Mouse (Mus musculus) neural tube, embryonic 12.5 days (tissue): ENCODE measurements around the gene Serpine3. TPM values are rescaled to one million over a fixed set of nuclear protein-coding genes. Genes with fewer than 3 reads are reported as not detected.
"Not testable (repeated sequence)": the region's sequence is repeated elsewhere in the genome, so short reads cannot be mapped to it uniquely, and the experiment has no call there.

Source experiments
- ATAC-seq: fragments of 200-750 bp; cut with Nextera tagmentation; 2 replicates; pipeline ENCODE4 v1.8.0; 2017; ENCODE audit warnings: low read depth, mild to moderate bottlenecking, moderate TSS enrichment, moderate library complexity; ENCODE audit not compliant: low FRiP score
- H3K27ac ChIP-seq: fragments of 300-500 bp; sonication (generic); 2 replicates; pipeline ENCODE4 v1.5.1; 2016
- H3K27me3 ChIP-seq: fragments of 300-500 bp; sonication (generic); replicated peaks from 2 replicates; pipeline ENCODE4 v1.6.1; 2016; ENCODE audit warnings: mild to moderate bottlenecking
- H3K36me3 ChIP-seq: fragments of 300-500 bp; sonication (generic); 2 replicates; pipeline ENCODE4 v1.6.1; 2016; ENCODE audit warnings: mild to moderate bottlenecking
- H3K4me1 ChIP-seq: fragments of 300-500 bp; sonication (generic); 2 replicates; pipeline ENCODE4 v1.6.1; 2016
- H3K4me2 ChIP-seq: fragments of 300-500 bp; sonication (generic); replicated peaks from 2 replicates; pipeline ENCODE4 v1.6.1; 2016; ENCODE audit warnings: mild to moderate bottlenecking
- H3K4me3 ChIP-seq: fragments of 300-500 bp; sonication (generic); 2 replicates; pipeline ENCODE4 v1.5.1; 2016
- H3K9ac ChIP-seq: fragments of 300-500 bp; sonication (generic); 2 replicates; pipeline ENCODE4 v1.6.1; 2016; ENCODE audit warnings: mild to moderate bottlenecking
- H3K9me3 ChIP-seq: fragments of 300-500 bp; sonication (generic); 2 replicates; pipeline ENCODE4 v1.6.1; 2016; ENCODE audit warnings: mild to moderate bottlenecking
- WGBS: fragments of 180-500 bp; shearing (Covaris S2); methylation state at CpG from one replicate; pipeline ENCODE4 v1.1.7; 2016; 5-methylcytosine and 5-hydroxymethylcytosine counted together
- polyA plus RNA-seq: library from polyadenylated mRNA; unstranded; fragments of >200 nt; fragmentation: Nextera tagmentation; extraction: Ambion mirVana; gene quantifications from 2 replicates; pipeline ENCODE4 v1.2.1, GENCODE M21; 2016

The Serpine3 gene
- polyA plus RNA-seq = not detected in 2 replicates

DNA sequence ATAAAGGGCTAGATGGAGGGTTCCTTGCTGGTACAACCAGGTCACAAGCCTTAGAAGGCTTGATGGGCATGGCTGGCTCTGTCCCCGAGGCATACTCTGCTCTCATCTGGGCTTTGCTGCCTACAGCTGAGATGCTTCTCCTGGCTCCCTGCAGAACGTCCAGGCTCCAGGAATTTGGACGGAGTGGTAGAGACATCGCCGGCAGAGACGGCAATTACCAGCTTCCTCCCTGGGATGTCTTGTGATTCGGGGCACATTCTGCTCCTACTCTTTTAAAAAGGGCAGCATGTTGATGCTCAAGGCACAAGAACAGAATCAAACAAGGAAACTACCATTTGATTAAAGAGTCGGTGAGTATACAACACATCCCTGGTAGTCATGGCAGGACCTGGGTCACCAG lies at the start of gene Serpine3:
Serpine3 (plus strand) TSS at position 301 of the 400 bp plus-strand sequence.
- H3K27ac ChIP-seq = no peak within 1 kb of the TSS
- WGBS = 81% methylated on average over 8 of the region's 8 CpGs

DNA sequence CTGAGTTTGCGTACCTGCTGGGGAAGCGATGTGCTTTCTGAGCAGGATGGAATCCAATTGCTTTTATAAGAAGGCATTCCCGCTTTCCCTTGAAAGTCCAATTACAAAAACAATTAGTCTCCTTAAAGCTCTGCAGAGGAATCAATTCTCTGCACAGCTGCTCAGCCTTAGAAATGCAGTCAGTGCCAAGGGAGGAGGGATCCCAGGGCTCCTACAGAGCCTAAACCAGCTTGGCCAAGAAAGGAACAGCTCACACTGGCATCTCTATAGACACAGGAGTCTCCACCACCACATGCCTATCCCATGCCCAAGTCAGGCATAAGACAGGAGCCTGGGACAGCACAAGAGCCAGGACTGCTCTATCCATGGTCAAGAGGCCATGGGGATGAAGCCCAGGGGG lies 41.1 kb upstream of the Serpine3 start:
- Histone ChIP-seq H3K9me3 (no peaks in the 10 kb centered on the region), H3K4me2 (no peak overlapping the region), H3K4me1 (no peaks in the 10 kb centered on the region), H3K36me3 (no peaks in the 10 kb centered on the region), H3K4me3 (no peak overlapping the region), H3K27ac (no peak overlapping the region), H3K27me3 (no peaks in the 10 kb centered on the region), H3K9ac (no peak overlapping the region)
- no peak for ATAC-seq
- 75% methylated on average over 3 of the region's 3 CpGs for WGBS

More for the DNA sequence above, at the start of gene Serpine3:
- H3K9me3 ChIP-seq = no peaks in the 10 kb centered on the region
- H3K4me1 ChIP-seq = no peaks in the 10 kb centered on the region
- H3K4me2 ChIP-seq = no peak within 1 kb of the TSS
- no peak within 1 kb of the TSS for H3K9ac ChIP-seq
- H3K27me3 ChIP-seq = no peaks in the 10 kb centered on the region
- H3K4me3 ChIP-seq = no peak within 1 kb of the TSS
- no peak for ATAC-seq
- H3K36me3 ChIP-seq = no peaks in the 10 kb centered on the region

- H3K27ac ChIP-seq = no peak overlapping the region
- no peaks in the 10 kb centered on the region for H3K27me3 ChIP-seq
- no peak overlapping the region for H3K4me2 ChIP-seq
- no peak overlapping the region for H3K4me3 ChIP-seq
- H3K9me3 ChIP-seq = no peaks in the 10 kb centered on the region
- WGBS = 93% methylated on average over 5 of the region's 5 CpGs
- H3K9ac ChIP-seq = no peak overlapping the region
- H3K4me1 ChIP-seq = no peaks in the 10 kb centered on the region
- H3K36me3 ChIP-seq = no peaks in the 10 kb centered on the region
- no peak for ATAC-seq
Measured at GRCm38 (mm10) chr14:62627951-62628350, 35.5 kb upstream of the Serpine3 start.

- peak overlapping the region; percentile 34 for H3K4me2 ChIP-seq
- 17% methylated on average over 9 of the region's 9 CpGs for WGBS
- no peak overlapping the region for H3K9ac ChIP-seq
- H3K27me3 ChIP-seq = no peaks in the 10 kb centered on the region
- ATAC-seq = peak; percentile 77
- no peaks in the 10 kb centered on the region for H3K9me3 ChIP-seq
- H3K36me3 ChIP-seq = no peaks in the 10 kb centered on the region
- H3K4me3 ChIP-seq = no peak overlapping the region
- peak overlapping the region; percentile 37; the same call in 1 of the 2 replicates for H3K27ac ChIP-seq
- H3K4me1 ChIP-seq = peaks cover 18% of the 10 kb centered on the region; the same call in 1 of the 2 replicates
Measured at GRCm38 (mm10) chr14:62637436-62638344, 25.8 kb upstream of the Serpine3 start.

DNA sequence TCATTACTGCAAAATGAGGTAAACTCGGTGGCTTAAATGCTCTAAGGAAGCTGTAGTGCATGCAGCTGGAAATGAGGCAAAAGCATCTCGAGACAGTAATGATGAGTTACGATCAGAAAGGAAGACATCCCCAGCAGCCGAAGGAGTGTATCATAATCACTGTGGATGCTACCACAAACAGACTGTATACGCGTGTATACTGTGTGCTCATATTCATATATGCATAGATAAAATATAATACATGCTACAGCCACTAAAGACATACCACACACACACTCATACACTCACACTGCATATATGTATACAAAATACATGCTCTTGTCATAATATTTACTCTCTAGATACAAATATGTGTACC lies 25.1 kb upstream of the Serpine3 start:
- Histone ChIP-seq H3K27me3 (no peaks in the 10 kb centered on the region), H3K4me2 (peak overlapping the region; percentile 34), H3K4me1 (peaks cover 18% of the 10 kb centered on the region; the same call in 1 of the 2 replicates), H3K27ac (no peak overlapping the region), H3K36me3 (no peaks in the 10 kb centered on the region), H3K9ac (no peak overlapping the region), H3K9me3 (no peaks in the 10 kb centered on the region), H3K4me3 (no peak overlapping the region)
- ATAC-seq = peak; percentile 79
- WGBS = 41% methylated on average over 6 of the region's 6 CpGs

GRCm38 (mm10) chr14:62639111-62639510 lies 24.4 kb upstream of the Serpine3 start:
- ATAC-seq = no peak
- Histone ChIP-seq H3K36me3 (no peaks in the 10 kb centered on the region), H3K9me3 (no peaks in the 10 kb centered on the region), H3K9ac (no peak overlapping the region), H3K27ac (no peak overlapping the region), H3K4me3 (no peak overlapping the region), H3K4me2 (no peak overlapping the region), H3K27me3 (no peaks in the 10 kb centered on the region), H3K4me1 (peaks cover 18% of the 10 kb centered on the region; the same call in 1 of the 2 replicates)
- WGBS = 71% methylated on average over 6 of the region's 6 CpGs

- no peak overlapping the region for H3K27ac ChIP-seq
- H3K9ac ChIP-seq = no peak overlapping the region
- no peak overlapping the region for H3K4me2 ChIP-seq
- no peak for ATAC-seq
- no peaks in the 10 kb centered on the region for H3K27me3 ChIP-seq
- WGBS = 84% methylated on average over 5 of the region's 5 CpGs
- peaks cover 18% of the 10 kb centered on the region; the same call in 1 of the 2 replicates for H3K4me1 ChIP-seq
- no peak overlapping the region for H3K4me3 ChIP-seq
- H3K36me3 ChIP-seq = no peaks in the 10 kb centered on the region
- no peaks in the 10 kb centered on the region for H3K9me3 ChIP-seq
Measured at GRCm38 (mm10) chr14:62639551-62639950, 23.9 kb upstream of the Serpine3 start.

- no peaks in the 10 kb centered on the region for H3K9me3 ChIP-seq
- peaks cover 18% of the 10 kb centered on the region; the same call in 1 of the 2 replicates for H3K4me1 ChIP-seq
- H3K27me3 ChIP-seq = no peaks in the 10 kb centered on the region
- H3K4me2 ChIP-seq = no peak overlapping the region
- H3K9ac ChIP-seq = no peak overlapping the region
- ATAC-seq = no peak
- H3K36me3 ChIP-seq = no peaks in the 10 kb centered on the region
- H3K27ac ChIP-seq = no peak overlapping the region
- 70% methylated on average over 4 of the region's 4 CpGs for WGBS
- no peak overlapping the region for H3K4me3 ChIP-seq
Measured at GRCm38 (mm10) chr14:62640396-62640795, 23.1 kb upstream of the Serpine3 start.

DNA sequence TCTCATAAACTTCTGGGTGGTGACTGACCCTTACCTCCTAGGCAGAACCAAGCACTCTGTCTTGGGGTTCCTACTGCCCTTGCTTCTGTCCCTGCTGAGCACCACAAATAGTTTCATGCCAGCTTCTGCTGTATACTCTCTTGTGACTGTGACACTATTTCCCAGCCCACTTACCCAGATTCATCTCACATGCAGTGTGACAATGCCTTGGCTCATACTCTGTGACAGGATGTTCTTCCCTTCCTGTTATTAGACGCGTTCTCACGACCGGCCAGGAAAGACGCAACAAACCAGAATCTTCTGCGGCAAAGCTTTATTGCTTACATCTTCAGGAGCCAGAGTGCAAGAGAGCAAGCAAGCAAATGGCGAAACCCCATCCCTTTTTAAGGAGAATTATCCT lies 21.1 kb upstream of the Serpine3 start:
- not testable (repeated sequence) for H3K36me3 ChIP-seq, H3K27me3 ChIP-seq, H3K4me3 ChIP-seq, H3K9ac ChIP-seq, H3K4me2 ChIP-seq, ATAC-seq, H3K9me3 ChIP-seq, H3K27ac ChIP-seq
- 91% methylated on average over 6 of the region's 7 CpGs for WGBS
- peaks cover 16% of the 10 kb centered on the region; the same call in 1 of the 2 replicates for H3K4me1 ChIP-seq

GRCm38 (mm10) chr14:62648405-62648804 lies 15.1 kb upstream of the Serpine3 start:
- H3K27me3 ChIP-seq = no peaks in the 10 kb centered on the region
- 90% methylated on average over 6 of the region's 6 CpGs for WGBS
- H3K36me3 ChIP-seq = no peaks in the 10 kb centered on the region
- H3K9me3 ChIP-seq = no peaks in the 10 kb centered on the region
- H3K4me3 ChIP-seq = no peak overlapping the region
- no peaks in the 10 kb centered on the region for H3K4me1 ChIP-seq
- H3K4me2 ChIP-seq = no peak overlapping the region
- no peak overlapping the region for H3K9ac ChIP-seq
- H3K27ac ChIP-seq = no peak overlapping the region
- ATAC-seq = no peak

DNA sequence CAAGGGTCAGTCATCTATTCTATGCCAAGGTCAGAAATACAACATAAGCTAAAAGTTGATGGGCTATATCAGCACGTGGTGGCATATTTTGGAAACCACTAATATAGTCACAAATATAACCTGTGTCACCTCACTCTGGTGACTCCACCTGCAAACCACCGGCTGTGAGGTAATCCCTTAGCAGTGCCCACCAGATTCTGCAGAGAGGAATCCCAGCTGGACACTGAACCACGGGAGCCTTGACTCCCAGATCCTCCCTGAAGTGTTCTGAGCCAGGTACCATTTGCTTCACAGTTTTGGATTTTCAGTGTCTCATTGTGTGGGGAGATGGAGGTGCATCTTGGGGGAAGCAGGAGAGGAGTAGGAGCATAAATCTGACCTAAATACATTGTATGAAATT lies 13.1 kb upstream of the Serpine3 start:
- ATAC-seq = no peak
- no peaks in the 10 kb centered on the region for H3K36me3 ChIP-seq
- no peaks in the 10 kb centered on the region for H3K9me3 ChIP-seq
- no peak overlapping the region for H3K4me3 ChIP-seq
- H3K27me3 ChIP-seq = no peaks in the 10 kb centered on the region
- H3K27ac ChIP-seq = no peak overlapping the region
- WGBS = 72% methylated on average over 3 of the region's 3 CpGs
- H3K4me1 ChIP-seq = no peaks in the 10 kb centered on the region
- no peak overlapping the region for H3K9ac ChIP-seq
- H3K4me2 ChIP-seq = no peak overlapping the region

- no peak for ATAC-seq
- Histone ChIP-seq H3K4me2 (no peak overlapping the region), H3K9me3 (no peaks in the 10 kb centered on the region), H3K4me3 (no peak overlapping the region), H3K4me1 (no peaks in the 10 kb centered on the region), H3K9ac (no peak overlapping the region), H3K36me3 (no peaks in the 10 kb centered on the region), H3K27me3 (no peaks in the 10 kb centered on the region), H3K27ac (no peak overlapping the region)
- WGBS = 87% methylated on average over 3 of the region's 3 CpGs
Measured at GRCm38 (mm10) chr14:62651771-62652170, 11.7 kb upstream of the Serpine3 start.

DNA sequence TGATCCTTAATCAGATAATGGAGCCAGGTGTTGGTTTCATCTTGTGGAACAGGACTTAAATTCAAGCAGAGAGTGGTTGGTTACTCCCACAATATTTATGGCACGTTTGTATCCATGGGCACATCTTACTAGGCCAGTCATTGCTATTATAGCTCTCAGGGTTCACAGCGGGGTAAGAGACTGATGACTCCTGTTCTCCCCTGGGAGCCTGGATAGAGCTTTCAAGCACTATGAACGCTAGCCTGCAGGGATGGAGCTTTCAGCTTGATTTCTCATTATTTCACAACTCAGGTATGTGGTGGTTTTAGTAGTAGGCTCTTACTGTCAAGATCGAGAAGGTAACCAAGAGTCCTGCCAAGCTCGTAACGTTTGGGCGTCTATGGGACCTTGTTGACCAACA lies 7.5 kb upstream of the Serpine3 start:
- no peak overlapping the region for H3K4me3 ChIP-seq
- no peaks in the 10 kb centered on the region for H3K9me3 ChIP-seq
- no peaks in the 10 kb centered on the region for H3K36me3 ChIP-seq
- no peaks in the 10 kb centered on the region for H3K27me3 ChIP-seq
- H3K4me2 ChIP-seq = no peak overlapping the region
- ATAC-seq = no peak
- no peak overlapping the region for H3K27ac ChIP-seq
- WGBS = 81% methylated on average over 7 of the region's 7 CpGs
- H3K9ac ChIP-seq = no peak overlapping the region
- no peaks in the 10 kb centered on the region for H3K4me1 ChIP-seq
